Mouse (Mus musculus) lung, adult 2 months (tissue): ENCODE results near the gene Tmem220. TPM values are rescaled to one million over a fixed set of nuclear protein-coding genes. Genes with fewer than 3 reads are reported as not detected.

Experiments
- DNase-seq: peaks from one replicate; pipeline ENCODE4 v3.0.0; 2022
- H3K4me1 ChIP-seq: fragments of 200-500 bp; 2 replicates; pipeline ENCODE4 v1.6.1; 2011; ENCODE audit warnings: low read length; ENCODE audit not compliant: control insufficient read depth, insufficient read depth
- H3K4me3 ChIP-seq: fragments of 200-500 bp; replicated peaks from 2 replicates; pipeline ENCODE3; 2011; ENCODE audit warnings: low read depth, mild to moderate bottlenecking, control low read depth, low read length; ENCODE audit errors: extremely low read depth
- CTCF ChIP-seq: fragments of 200-500 bp; IDR thresholded peaks from 2 replicates; pipeline ENCODE4 v1.5.1; 2011; ENCODE audit warnings: mild to moderate bottlenecking, low read length, control low read depth; ENCODE audit not compliant: insufficient read depth
- POLR2A ChIP-seq: fragments of 200-500 bp; IDR thresholded peaks from 2 replicates; pipeline ENCODE4 v1.6.1; 2011; ENCODE audit warnings: low read depth, mild to moderate bottlenecking, control low read depth, low read length, borderline replicate concordance; ENCODE audit errors: extremely low read depth
- WGBS: fragments of 180-500 bp; shearing (Covaris S2); methylation state at CpG from one replicate; pipeline ENCODE4 v1.1.7; 2018; 5-methylcytosine and 5-hydroxymethylcytosine counted together
- polyA plus RNA-seq: library from polyadenylated mRNA; depleted of rRNA; stranded (reverse); fragments of >200 nt; gene quantifications from 2 replicates; pipeline ENCODE4 v1.2.3, GENCODE M21; 2012; rRNA removed

Tmem220 gene
- polyA plus RNA-seq, 1 experiment: 5.8 TPM

GRCm38 (mm10) chr11:67079740-67080139 is 54.8 kb downstream of the Tmem220 start:
- no peak for DNase-seq
- H3K4me3 ChIP-seq: no peak overlapping the region
- H3K4me1 ChIP-seq: no peaks in the 10 kb centered on the region
- TF ChIP-seq POLR2A: no peak
- no peak for TF ChIP-seq CTCF
- 69% methylated on average over 11 of the region's 11 CpGs for WGBS

GRCm38 (mm10) chr11:67080168-67080567 is 55.2 kb downstream of the Tmem220 start:
- H3K4me3 ChIP-seq: no peak overlapping the region
- 7% methylated on average over 3 of the region's 3 CpGs for WGBS
- peak; percentile 53 for TF ChIP-seq CTCF
- TF ChIP-seq POLR2A: no peak
- peak; percentile 39 for DNase-seq
- H3K4me1 ChIP-seq: no peaks in the 10 kb centered on the region

GRCm38 (mm10) chr11:67081125-67081649 is 56.2 kb downstream of the Tmem220 start:
- Histone ChIP-seq H3K4me1 (no peaks in the 10 kb centered on the region), H3K4me3 (no peak overlapping the region)
- peak; percentile 19 for DNase-seq
- WGBS: 9% methylated on average over 11 of the region's 11 CpGs
- TF ChIP-seq POLR2A (no peak), CTCF (no peak)

- TF ChIP-seq CTCF (no peak), POLR2A (no peak)
- DNase-seq: no peak
- H3K4me1 ChIP-seq: no peaks in the 10 kb centered on the region
- H3K4me3 ChIP-seq: no peak overlapping the region
- WGBS: 79% methylated on average over 7 of the region's 7 CpGs
These were observed 57.2 kb downstream of the Tmem220 start for GRCm38 (mm10) chr11:67082188-67082587.

GRCm38 (mm10) chr11:67082793-67083192 is 57.8 kb downstream of the Tmem220 start:
- TF ChIP-seq POLR2A (no peak), CTCF (no peak)
- 76% methylated on average over 13 of the region's 13 CpGs for WGBS

GRCm38 (mm10) chr11:67083239-67083638 is 58.3 kb downstream of the Tmem220 start:
- 62% methylated on average over 6 of the region's 6 CpGs for WGBS
- H3K4me1 ChIP-seq: no peaks in the 10 kb centered on the region
- DNase-seq: no peak
- H3K4me3 ChIP-seq: no peak overlapping the region
- TF ChIP-seq POLR2A (no peak), CTCF (no peak)

More at GRCm38 (mm10) chr11:67082793-67083192, 57.8 kb downstream of the Tmem220 start:
- Histone ChIP-seq H3K4me1 (no peaks in the 10 kb centered on the region), H3K4me3 (no peak overlapping the region)
- DNase-seq: no peak

GRCm38 (mm10) chr11:67083712-67084340 is 58.9 kb downstream of the Tmem220 start:
- H3K4me1 ChIP-seq: no peaks in the 10 kb centered on the region
- no peak for DNase-seq
- H3K4me3 ChIP-seq: no peak overlapping the region
- 37% methylated on average over 32 of the region's 32 CpGs for WGBS
- TF ChIP-seq CTCF (no peak), POLR2A (no peak)

Other genes with a start within 250 kb of the Tmem220 start
- 0.07 and 0.10 TPM in 2 replicates for gene Pirt, start 113.2 kb upstream of the Tmem220 start, polyA plus RNA-seq
- 0.14 and 0.27 TPM in 2 replicates for gene Tmem238l, start 68.5 kb upstream of the Tmem220 start, polyA plus RNA-seq
- gene Adprm, start 27.4 kb downstream of the Tmem220 start, polyA plus RNA-seq: 10.2 and 16.6 TPM in 2 replicates
- 2.8 and 3.5 TPM in 2 replicates for gene Sco1, start 27.5 kb downstream of the Tmem220 start, polyA plus RNA-seq
- 0.08 TPM in 1 of 2 replicates, not detected in the other for gene Myh3, start 53.1 kb downstream of the Tmem220 start, polyA plus RNA-seq
- 1.2 TPM in 1 of 2 replicates, not detected in the other for gene Myh2, start 145.9 kb downstream of the Tmem220 start, polyA plus RNA-seq
- gene Myh1, start 174.9 kb downstream of the Tmem220 start, polyA plus RNA-seq: 0.02 and 51.3 TPM in 2 replicates
- 1.8 TPM in 1 of 2 replicates, not detected in the other for gene Myh4, start 212.9 kb downstream of the Tmem220 start, polyA plus RNA-seq